Mouse (Mus musculus) right cerebral cortex, postnatal 10 days (tissue): Measurements from ENCODE around the gene Srebf2.
A peak's percentile ranks its signal among the peaks of the same experiment; 100 is the strongest.

Source experiments
- DNase-seq, 2 experiments: peaks; one replicate each; pipeline ENCODE4 v3.0.0; 2021; ENCODE audit warnings: low spot score in 2 of 2

The Srebf2 gene

GRCm38 (mm10) chr15:82182311-82182710 is 35.3 kb downstream of the Srebf2 start:
- DNase-seq: no peak

DNA sequence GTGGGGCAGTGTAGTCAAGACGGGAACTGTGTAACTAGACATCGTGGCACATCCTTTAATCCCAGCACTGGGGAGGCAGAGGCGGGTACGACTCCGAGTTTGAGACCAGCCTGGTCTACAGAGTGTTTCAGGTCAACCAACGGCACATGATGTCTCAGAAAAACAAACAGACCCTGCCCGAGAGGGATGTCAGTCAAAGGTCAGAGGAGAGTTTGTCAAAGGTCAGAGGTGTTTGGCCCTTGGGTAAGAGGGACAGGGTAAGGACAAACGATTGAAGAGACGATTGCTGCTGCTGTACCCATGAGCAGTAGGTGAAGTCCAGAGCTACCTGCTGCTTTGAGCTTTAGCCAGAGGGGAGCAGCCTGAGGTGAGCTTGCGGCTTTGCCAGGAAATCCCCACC is 36.6 kb downstream of the Srebf2 start:
- no peak for DNase-seq

DNA sequence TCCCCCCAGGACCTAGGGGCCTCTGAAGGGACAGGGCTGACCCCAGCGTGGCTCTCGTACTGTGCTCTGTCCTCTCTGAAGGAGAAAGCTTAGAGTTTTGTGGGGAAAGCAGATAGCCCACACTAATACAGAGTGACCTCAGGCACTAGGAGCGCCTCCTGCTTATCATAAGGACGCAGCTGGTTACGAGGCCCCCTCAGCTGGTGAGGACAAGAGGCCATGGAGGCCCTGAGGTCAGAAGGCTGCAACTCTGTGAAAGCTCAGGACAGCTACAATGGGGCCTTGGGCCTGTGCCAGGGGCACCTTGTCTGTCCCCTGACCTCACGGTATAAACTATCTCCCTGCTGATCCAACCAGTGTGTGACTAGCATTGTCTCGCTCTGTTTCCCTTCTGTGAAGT is 37.2 kb downstream of the Srebf2 start:
- no peak for DNase-seq

DNA sequence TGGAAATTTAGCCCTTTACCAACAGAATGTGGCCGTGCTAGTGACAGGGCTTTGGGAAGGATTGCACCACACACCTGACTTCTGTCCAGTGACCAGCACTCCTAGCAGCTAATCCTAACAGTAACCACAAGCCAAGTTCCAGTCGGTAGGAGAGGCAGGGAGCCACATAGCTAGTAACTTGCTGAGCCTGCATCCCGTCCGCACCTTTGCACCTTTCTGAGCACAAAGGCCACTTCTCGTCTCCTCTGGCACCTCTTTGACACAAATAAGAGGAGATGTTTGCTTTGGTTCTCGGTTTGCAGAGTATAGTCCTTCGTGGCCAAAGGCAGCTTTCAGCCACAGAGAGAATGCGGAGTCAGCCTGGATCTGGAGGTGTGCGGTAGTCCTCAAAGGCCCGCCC is 37.7 kb downstream of the Srebf2 start:
- DNase-seq: no peak

GRCm38 (mm10) chr15:82185062-82185783 is 38.2 kb downstream of the Srebf2 start:
- no peak for DNase-seq

DNA sequence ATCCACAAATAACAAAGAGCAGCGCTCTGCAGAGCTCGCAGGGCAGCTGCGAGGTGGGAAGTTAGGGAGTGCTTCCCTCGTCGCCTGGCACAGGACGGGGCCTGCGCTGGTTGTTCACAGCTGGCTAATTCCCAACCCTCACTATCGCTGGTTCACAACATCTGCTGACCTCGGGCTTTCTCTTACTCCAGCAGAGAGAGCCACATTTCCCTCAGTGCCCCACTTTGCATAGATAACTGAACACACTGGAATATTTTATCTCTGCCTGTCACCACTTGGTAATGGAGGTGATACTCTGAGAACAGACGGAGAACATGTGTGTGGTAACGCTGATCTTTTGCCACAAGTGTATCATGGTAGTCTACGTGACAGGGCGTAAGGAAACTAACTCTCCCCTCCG is 39.1 kb downstream of the Srebf2 start:
- no peak for DNase-seq

- no peak for DNase-seq
Measured at GRCm38 (mm10) chr15:82186931-82187330, 40.0 kb downstream of the Srebf2 start.

- no peak for DNase-seq
Measured at GRCm38 (mm10) chr15:82187401-82187800, 40.4 kb downstream of the Srebf2 start.

DNA sequence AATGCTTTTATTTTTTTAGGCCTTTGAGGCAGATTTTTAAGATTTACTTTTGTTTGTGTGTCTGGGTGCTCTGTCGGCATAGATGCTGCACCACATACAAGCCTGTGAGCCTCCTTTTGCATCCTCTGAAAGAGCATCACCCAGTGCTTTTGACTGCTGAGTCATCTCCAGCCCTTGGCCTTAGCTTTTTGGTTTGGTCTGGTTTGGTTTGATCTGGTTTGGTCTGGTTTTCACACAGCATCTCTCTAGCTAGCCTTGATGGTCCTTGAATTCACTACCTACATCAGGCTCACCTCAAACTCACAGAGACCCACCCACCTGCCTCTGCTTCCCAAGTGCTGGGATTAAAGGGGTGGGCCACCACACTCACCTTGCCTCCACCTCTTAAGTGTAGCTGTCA is 40.9 kb downstream of the Srebf2 start:
- no peak for DNase-seq

- peak; percentile 65 to 74 for DNase-seq
Measured at GRCm38 (mm10) chr15:82188481-82189240, 41.7 kb downstream of the Srebf2 start.

- DNase-seq: no peak
Measured at GRCm38 (mm10) chr15:82192617-82193016, 45.6 kb downstream of the Srebf2 start.

DNA sequence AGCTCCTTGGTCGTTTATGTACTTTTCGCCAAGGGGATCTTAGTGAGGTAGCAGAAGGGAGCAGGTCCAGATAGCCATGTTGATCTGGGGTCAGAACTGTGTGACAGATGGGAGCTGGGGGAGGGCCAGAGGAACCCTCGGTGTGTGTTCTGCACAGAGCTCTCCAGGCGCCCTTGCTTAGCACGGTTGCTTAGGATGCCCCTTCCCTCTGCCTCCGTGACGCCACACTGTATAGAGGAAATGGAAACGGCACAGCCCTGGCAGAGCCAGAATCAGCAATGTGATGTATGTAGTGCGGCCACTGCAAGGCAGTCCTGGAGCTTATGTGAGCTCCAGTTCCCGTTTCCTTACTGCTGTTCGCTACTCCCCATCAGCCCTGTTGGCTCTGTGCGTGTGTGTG is 49.3 kb downstream of the Srebf2 start:
- DNase-seq: no peak

DNA sequence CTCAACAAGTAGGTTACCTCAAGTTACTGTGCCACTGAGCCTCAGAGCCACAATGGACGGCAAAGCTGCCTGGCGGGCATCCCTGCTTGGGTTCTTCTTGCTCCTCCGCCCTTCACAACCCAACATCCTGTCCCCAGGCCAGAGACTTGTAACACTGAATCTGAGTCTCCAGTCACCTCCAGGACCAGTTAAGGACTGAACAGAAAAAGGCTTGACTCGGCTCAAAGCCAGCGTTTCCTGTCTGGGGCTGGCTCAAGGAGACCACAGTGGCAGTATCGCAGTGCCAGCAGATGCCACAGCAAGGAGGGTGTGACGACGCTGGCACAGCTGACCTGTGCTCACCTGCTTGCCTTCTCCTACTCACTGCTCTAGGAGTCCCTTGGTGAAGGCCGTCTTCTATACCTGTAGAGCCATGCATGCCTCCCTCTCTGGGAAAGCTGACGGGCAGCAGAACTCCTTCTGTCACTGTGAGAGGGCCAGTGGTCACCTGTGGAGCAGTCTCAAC is 50.3 kb downstream of the Srebf2 start:
- DNase-seq: no peak

DNA sequence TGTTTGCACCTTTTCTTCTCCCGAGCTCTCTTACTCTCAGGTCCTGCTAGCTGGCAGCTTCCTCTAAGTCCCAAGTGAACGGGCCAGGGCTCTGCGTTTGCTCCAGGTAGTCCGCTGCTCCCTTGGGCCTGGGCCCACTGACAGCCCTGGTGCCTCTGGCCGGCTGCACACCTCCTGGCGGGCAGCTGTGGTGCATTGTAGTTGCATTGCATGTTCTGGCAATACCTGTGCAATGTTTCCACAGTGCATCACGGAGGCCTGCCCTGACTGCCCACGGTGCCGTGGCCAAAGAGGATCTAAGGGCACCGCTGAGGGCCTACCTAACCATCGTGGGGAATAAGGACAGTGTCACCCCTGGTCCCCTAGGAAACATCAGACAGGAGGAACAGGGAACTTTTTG is 51.0 kb downstream of the Srebf2 start:
- no peak for DNase-seq

DNA sequence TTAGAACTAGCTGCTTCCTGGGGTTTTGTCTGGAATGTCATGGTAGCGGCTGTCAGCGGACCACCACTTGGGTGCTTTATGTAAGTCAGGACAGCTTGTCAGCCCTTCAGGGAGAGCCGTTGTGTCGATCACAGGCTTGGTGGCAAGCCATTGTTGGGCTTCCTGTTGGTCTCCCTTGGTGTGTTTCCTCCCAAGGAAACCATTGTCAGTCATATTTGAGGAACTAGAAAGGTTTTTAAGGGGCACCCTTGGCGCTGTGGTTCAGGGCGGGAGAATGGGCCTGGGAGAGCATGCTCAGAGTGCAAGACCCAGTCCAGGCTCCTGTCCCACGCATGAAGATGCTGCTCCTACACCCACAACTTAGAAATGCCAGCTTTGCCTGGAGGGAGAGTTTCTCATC is 51.4 kb downstream of the Srebf2 start:
- DNase-seq: no peak

- DNase-seq: no peak
Measured at GRCm38 (mm10) chr15:82199546-82199945, 52.6 kb downstream of the Srebf2 start.

DNA sequence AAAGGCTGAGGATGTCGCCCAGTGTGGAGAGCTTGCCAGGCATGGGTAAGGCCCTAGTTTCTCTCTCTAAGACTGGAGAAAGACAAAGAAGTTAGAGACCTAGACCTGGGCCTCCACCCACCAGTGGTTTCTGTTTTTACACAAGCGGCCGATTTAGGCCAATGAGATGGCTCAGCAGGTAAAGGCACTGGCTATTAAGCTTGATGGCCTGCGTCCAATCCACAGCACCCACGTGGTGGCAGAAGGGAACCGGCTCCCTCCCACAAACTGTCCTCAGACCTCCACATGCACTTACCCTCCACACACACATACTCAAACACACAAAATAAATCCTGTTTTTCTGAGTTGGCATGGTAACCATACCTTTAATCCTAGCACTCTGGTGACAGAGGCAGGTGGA is 55.1 kb downstream of the Srebf2 start:
- DNase-seq: no peak

GRCm38 (mm10) chr15:82203090-82203489 is 56.1 kb downstream of the Srebf2 start:
- DNase-seq: no peak

DNA sequence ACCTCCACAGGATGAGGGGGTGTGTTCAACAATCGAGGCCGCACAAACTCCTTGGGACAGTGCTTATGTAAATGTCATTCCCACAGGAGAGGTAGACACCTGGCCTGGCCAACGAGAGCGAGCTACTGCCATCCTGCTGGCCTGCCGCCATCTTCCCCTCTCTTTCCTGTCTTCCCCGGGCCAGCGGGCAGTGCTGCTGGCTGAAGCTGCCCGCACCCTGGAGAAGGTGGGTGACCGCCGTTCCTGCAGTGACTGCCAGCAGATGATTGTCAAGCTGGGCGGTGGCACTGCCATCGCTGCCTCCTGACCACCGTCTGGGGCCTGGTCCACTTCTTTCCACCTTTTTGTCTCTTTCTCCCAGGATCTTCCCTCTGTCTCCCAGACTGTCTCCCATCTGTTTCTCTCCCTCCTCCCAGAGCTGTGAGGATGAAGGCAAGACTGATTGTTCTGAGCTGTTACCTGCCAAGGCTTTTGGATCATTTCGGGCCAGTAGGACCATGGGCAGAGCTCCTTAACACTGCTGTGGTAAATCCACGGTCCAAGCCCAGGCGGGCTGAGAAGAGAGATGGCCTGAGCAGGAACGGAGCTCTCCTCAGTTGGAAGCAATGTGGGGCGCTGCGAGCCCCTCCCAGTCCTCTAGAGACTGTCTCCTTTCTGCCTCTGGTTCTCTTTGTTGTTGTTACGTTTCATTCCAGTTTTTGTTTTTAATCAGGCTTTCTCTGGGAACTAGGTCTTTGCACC is 56.8 kb downstream of the Srebf2 start:
- no peak for DNase-seq

DNA sequence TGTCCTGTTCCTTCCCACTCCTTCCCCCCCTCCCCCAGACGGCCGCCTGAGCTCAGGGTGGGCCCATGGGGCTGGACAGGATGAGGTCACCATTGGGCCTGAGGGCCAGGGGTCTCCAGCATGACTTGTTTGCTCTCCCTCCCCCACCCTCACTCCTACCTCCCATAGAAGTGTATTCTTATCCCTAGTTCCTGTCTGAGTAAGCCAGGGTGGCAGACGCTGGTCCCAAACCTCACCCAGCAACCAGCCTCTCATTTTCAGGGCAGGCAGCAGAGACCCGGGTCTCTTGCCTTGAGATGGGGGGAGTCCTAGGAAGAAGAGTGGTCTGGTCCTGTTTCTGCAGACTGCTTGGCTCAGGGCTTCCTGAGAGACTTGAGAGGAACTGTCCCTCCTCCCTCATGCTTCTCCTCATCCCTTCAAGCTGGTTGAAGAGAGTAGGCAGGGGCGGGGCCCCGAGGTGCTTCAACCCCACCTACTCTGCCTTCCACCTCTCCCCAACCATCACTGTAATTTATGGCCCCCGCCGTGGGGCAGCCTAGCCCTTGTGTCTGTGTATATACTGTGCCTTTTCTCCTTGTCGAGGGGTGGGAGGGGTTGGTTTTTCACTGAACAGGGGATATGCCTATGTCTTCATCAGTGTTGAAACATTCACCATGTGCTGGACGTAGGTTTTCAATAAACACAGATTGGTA is 57.8 kb downstream of the Srebf2 start:
- DNase-seq: no peak

DNA sequence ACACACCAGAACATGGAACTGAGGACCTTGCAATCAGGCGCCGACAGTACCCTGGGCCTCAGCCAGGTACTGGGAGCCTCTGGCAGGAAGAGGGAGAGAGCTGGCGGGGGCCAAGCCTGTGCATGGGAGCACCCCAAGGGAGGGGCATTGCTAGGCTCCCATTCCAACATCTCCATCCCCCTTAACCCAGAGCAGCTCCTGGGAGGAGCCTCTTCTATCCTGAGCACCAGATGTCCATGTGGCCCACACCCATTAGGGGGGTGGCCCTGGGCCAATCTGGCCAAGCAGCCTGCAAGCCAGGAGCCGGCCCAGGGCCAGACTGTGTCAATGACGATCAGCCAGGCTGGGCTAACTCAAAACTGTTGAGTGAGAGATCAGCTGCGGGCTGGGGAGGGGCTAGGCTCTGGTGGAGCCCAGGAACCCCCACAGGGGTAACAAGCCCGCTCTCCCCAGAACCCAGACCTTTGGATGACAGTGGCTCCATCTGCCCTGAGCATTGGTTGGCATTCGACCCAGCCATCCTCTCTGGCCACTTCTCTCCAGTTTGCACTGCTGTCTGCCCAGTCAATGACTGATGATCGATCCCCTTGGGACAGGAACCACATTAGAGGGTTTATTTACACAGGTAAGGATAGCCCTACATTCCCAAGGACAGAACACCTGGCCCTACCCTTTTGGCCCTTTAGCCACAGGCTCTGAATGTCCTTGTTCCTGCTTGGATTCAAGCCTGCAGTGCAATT is 59.6 kb downstream of the Srebf2 start:
- peak; percentile 73 to 76 for DNase-seq
